Mouse (Mus musculus): Measurements from ENCODE around the gene Ramp2. TPM values are rescaled to one million over a fixed set of nuclear protein-coding genes. Genes with fewer than 3 reads are reported as not detected.

The Ramp2 gene
- polyA plus RNA-seq, 1 experiment from 2014 or later: 73.4 TPM

- Histone ChIP-seq H3K27me3 (replicated peaks) (no peaks in the 10 kb centered on the region), H3K36me3 (0 out of 2 replicates have a peak, but pooled peaks cover 6% of the 10 kb centered on the region), H3K9me3 (no peaks in the 10 kb centered on the region), H3K27ac (no peak overlapping the region), H3K4me1 (peaks cover 24% of the 10 kb centered on the region), H3K4me3 (peak overlapping the region; percentile 73), H3K4me2 (replicated peaks) (peak overlapping the region; percentile 93), H3K9ac (peak overlapping the region; percentile 73)
- 65% methylated on average over 12 of the region's 12 CpGs for WGBS
- ATAC-seq (ENCODE audit: low FRiP score, low read depth): no peak
Observed at GRCm38 (mm10) chr11:101277381-101278222, 31.8 kb downstream of the Ramp2 start.

DNA sequence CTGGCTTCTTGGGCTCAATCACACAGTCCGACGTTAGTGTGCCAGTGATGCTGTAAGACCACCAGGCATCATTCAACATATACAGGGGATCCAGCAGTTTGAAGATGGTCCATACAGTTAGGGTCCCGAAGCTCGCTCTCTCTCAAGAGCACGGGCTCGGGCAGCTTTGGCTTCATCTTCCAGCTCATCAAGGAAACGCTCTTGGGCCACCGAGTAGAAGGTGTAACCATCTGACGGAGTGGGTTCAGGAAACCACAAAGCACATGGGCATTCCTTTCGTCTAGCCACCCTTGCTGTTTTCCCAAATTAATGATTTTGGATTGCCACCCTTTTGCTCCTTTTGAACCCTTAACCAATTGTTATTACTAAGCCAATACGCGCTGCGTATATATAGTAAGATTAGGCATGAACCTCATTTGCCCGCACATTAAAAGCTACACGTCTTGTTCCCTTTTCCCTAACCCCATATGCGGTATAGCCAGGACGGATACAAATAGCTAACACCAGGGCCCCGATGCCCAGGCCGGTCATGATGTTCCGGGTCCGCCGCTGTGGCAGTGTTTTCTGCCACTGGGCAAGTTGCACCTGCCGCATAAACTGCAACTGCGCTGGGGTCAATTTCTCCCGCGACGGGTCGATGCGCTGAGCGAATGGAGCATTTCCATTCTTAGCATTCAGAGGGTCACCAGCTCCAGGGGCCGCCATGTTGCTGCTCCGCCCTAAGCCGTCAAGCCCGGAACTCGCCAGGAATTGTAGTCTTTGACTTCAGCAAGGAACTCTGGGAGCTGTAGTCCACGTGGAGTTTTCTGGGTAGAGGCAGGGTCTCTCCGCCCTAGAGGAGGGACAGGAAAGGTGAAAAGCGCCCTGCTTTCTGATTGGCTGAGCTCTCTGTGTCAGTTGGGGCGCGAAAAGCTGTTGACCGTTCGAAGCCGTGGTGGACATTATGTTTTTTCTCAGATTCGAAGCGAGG, 32.7 kb downstream of the Ramp2 start, which contains the start of the genes Cntd1 and Coa3:
Gene Cntd1 (plus strand): TSS at position 790 of the 970 bp plus-strand sequence.
Gene Coa3 (minus strand): TSS at position 892 of the 970 bp plus-strand sequence.
- 9% methylated on average over 45 of the region's 45 CpGs for WGBS
- H3K9me3 ChIP-seq: no peaks in the 10 kb centered on the region
- no peak within 1 kb of the TSS for H3K27ac ChIP-seq
- H3K36me3 ChIP-seq: 0 out of 2 replicates have a peak, but pooled peaks cover 6% of the 10 kb centered on the region
- peaks cover 24% of the 10 kb centered on the region for H3K4me1 ChIP-seq
- peak within 1 kb of the TSS; percentile 93 for H3K4me2 ChIP-seq (replicated peaks)
- peak within 1 kb of the TSS; percentile 73 for H3K9ac ChIP-seq
- no peaks in the 10 kb centered on the region for H3K27me3 ChIP-seq (replicated peaks)
- H3K4me3 ChIP-seq: peak within 1 kb of the TSS; percentile 73
- peak; percentile 94 for ATAC-seq (ENCODE audit: low FRiP score, low read depth)

DNA sequence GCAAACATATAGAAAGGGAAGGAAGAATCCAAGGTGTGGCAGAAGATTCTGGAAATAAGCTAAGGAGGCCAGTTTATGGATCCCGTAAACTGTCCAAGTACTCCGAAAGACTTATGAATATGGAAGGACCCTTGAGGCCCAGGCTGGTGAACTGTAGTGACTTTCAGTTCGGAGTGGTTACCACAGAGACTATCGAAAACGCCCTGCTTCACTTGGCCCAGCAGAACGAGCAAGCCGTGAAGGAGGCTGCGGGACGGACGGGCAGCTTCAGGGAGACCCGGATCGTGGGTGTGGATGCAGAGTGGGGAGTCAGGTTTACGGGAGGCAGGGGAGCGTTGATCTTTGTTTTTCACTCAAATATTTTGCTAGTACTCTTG, 33.4 kb downstream of the Ramp2 start:
- 0 out of 2 replicates have a peak, but pooled peaks cover 6% of the 10 kb centered on the region for H3K36me3 ChIP-seq
- peak; percentile 22; the same call in 1 of the 2 replicates for ATAC-seq (ENCODE audit: low FRiP score, low read depth)
- 64% methylated on average over 14 of the region's 14 CpGs for WGBS
- H3K9me3 ChIP-seq: no peaks in the 10 kb centered on the region
- H3K27me3 ChIP-seq (replicated peaks): no peaks in the 10 kb centered on the region
- no peak overlapping the region for H3K9ac ChIP-seq
- peak overlapping the region; percentile 73 for H3K4me3 ChIP-seq
- H3K4me2 ChIP-seq (replicated peaks): peak overlapping the region; percentile 93
- no peak overlapping the region for H3K27ac ChIP-seq
- peaks cover 24% of the 10 kb centered on the region for H3K4me1 ChIP-seq

GRCm38 (mm10) chr11:101280837-101281236, 35.0 kb downstream of the Ramp2 start:
- ATAC-seq (ENCODE audit: low FRiP score, low read depth): no peak

DNA sequence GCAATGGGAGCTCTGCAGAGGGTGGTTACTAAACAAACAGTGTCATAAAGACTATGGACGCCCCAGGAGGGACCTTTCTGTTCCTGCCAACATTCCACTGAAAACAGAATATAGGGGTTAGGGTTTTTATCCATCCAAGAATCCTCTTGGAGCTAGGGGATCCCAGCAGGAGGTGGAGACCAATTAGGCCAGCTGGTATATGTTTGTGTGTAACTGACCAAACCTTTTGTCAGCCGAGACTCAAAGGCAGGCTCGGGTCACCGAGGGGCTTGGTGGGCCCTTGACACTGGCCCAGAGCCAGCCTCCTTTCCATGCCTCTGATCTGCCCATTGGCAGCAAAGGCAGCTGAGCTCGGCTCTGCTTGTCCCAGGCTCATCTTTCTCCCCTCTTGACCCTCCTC, 37.1 kb downstream of the Ramp2 start:
- Histone ChIP-seq H3K27ac (no peak overlapping the region), H3K9me3 (no peaks in the 10 kb centered on the region), H3K9ac (no peak overlapping the region), H3K36me3 (peaks cover 9% of the 10 kb centered on the region; the same call in 1 of the 2 replicates), H3K4me2 (replicated peaks) (no peak overlapping the region), H3K4me1 (peaks cover 5% of the 10 kb centered on the region), H3K4me3 (no peak overlapping the region), H3K27me3 (replicated peaks) (no peaks in the 10 kb centered on the region)
- 12% methylated on average over 5 of the region's 5 CpGs for WGBS
- ATAC-seq (ENCODE audit: low FRiP score, low read depth): no peak

More at GRCm38 (mm10) chr11:101280837-101281236, 35.0 kb downstream of the Ramp2 start:
- H3K27me3 ChIP-seq (replicated peaks): no peaks in the 10 kb centered on the region
- H3K36me3 ChIP-seq: 0 out of 2 replicates have a peak, but pooled peaks cover 8% of the 10 kb centered on the region
- 35% methylated on average over 7 of the region's 7 CpGs for WGBS
- H3K4me3 ChIP-seq: no peak overlapping the region
- no peak overlapping the region for H3K27ac ChIP-seq
- H3K9me3 ChIP-seq: no peaks in the 10 kb centered on the region
- peaks cover 24% of the 10 kb centered on the region for H3K4me1 ChIP-seq
- H3K4me2 ChIP-seq (replicated peaks): no peak overlapping the region
- no peak overlapping the region for H3K9ac ChIP-seq

DNA sequence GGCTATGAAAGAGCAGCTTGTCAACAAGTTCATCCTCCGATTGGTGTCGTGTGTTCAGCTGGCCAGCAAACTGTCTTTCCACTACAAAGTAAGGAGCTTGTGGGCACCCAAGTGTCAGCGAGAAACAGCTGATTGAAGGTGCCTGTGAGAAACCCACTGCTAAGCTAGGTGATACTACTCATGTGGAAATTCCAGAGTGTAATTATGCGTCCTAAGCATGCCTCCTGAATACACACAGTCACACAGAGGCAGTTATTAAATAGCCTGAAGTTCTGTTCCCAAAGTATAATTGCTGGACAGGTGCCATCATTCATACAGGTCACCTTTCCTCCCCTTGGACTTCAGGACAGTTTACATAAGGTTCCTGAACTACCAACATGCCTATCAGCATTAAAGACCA, 38.0 kb downstream of the Ramp2 start:
- 73% methylated on average over 4 of the region's 4 CpGs for WGBS
- Histone ChIP-seq H3K9ac (no peak overlapping the region), H3K4me3 (no peak overlapping the region), H3K27me3 (replicated peaks) (no peaks in the 10 kb centered on the region), H3K9me3 (no peaks in the 10 kb centered on the region), H3K36me3 (peaks cover 15% of the 10 kb centered on the region), H3K4me2 (replicated peaks) (no peak overlapping the region), H3K27ac (no peak overlapping the region), H3K4me1 (no peaks in the 10 kb centered on the region)
- no peak for ATAC-seq (ENCODE audit: low FRiP score, low read depth)

- Histone ChIP-seq H3K9me3 (no peaks in the 10 kb centered on the region), H3K9ac (no peak overlapping the region), H3K27ac (no peak overlapping the region), H3K4me3 (no peak overlapping the region), H3K27me3 (replicated peaks) (no peaks in the 10 kb centered on the region), H3K36me3 (peaks cover 49% of the 10 kb centered on the region), H3K4me2 (replicated peaks) (no peak overlapping the region), H3K4me1 (no peaks in the 10 kb centered on the region)
- 87% methylated on average over 9 of the region's 9 CpGs for WGBS
- ATAC-seq (ENCODE audit: low FRiP score, low read depth): no peak
Observed at GRCm38 (mm10) chr11:101287306-101287705, 41.5 kb downstream of the Ramp2 start.

GRCm38 (mm10) chr11:101291231-101291630, 45.4 kb downstream of the Ramp2 start:
- H3K9ac ChIP-seq: no peak overlapping the region
- peaks cover 80% of the 10 kb centered on the region for H3K36me3 ChIP-seq
- H3K4me3 ChIP-seq: no peak overlapping the region
- H3K4me1 ChIP-seq: no peaks in the 10 kb centered on the region
- WGBS: 95% methylated on average over 8 of the region's 8 CpGs
- no peaks in the 10 kb centered on the region for H3K9me3 ChIP-seq
- H3K27me3 ChIP-seq (replicated peaks): no peaks in the 10 kb centered on the region
- H3K4me2 ChIP-seq (replicated peaks): no peak overlapping the region
- ATAC-seq (ENCODE audit: low FRiP score, low read depth): no peak
- no peak overlapping the region for H3K27ac ChIP-seq

GRCm38 (mm10) chr11:101295191-101295590, 49.4 kb downstream of the Ramp2 start:
- Histone ChIP-seq H3K4me3 (no peak overlapping the region), H3K27me3 (replicated peaks) (no peaks in the 10 kb centered on the region), H3K27ac (no peak overlapping the region), H3K4me2 (replicated peaks) (no peak overlapping the region), H3K4me1 (no peaks in the 10 kb centered on the region), H3K9me3 (no peaks in the 10 kb centered on the region), H3K36me3 (peaks cover 71% of the 10 kb centered on the region), H3K9ac (no peak overlapping the region)
- no peak for ATAC-seq (ENCODE audit: low FRiP score, low read depth)
- WGBS: 89% methylated on average over 8 of the region's 8 CpGs

DNA sequence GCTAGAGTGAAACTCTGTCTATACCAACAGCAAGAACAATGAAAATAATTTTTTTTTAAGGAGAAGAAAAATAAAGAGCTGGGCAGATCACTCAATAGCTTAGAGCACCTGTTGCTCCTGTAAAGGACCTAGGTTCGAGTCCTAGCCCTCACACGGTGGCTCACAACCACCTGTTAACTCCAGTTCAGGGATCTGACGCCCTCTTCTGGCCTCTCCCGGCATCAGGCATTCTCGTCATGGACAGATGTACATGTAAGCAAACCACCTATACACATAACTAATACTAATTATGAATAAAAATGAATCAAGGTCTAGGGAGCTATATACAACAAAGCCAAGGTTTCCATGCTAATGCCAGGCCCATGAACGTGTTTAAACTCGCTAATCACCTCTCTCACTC, 55.1 kb downstream of the Ramp2 start:
- WGBS: 69% methylated on average over 7 of the region's 7 CpGs

DNA sequence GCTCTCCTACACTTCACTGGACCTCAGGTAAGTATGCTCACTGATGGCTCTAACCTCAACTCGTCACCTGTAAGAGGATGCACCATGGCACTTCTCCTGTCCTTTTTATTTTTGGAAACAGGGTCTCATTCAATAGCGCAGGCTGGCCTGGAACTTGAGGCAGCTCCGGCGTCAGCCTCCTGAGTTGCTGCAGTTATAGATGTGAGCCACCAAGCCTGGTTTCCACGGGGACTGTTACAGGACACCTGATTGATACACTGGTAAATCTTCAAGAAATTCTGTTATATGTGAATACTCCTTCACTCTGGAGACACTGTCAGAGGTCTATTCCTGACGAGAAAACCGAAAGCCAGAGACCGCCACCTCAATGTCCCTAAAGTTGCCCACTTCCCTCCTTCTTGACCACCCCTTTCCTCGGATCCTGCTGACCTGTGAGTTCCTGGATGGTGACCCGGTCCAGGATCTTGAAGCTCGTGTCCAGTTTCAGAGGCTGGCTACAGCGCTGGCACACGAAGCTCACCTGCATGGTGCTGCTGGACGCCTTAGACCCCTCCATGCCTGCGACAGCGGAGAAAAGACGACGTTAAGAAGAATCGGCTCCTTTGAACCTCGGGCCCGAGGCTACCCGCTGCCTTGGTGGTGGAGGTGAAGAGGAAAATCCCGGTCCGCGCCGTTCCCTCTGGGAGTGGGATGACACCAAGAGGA, 55.6 kb downstream of the Ramp2 start:
- Histone ChIP-seq H3K9me3 (no peaks in the 10 kb centered on the region), H3K9ac (peak overlapping the region; percentile 83), H3K36me3 (peaks cover 16% of the 10 kb centered on the region), H3K4me1 (peaks cover 13% of the 10 kb centered on the region), H3K27me3 (replicated peaks) (no peaks in the 10 kb centered on the region), H3K4me2 (replicated peaks) (peak overlapping the region; percentile 97), H3K27ac (no peak overlapping the region), H3K4me3 (peak overlapping the region; percentile 79)
- WGBS: 15% methylated on average over 26 of the region's 26 CpGs
- ATAC-seq (ENCODE audit: low FRiP score, low read depth): 0 out of 2 replicates have a peak, but pooled peaks have one; percentile 13

More for the DNA sequence above, 55.1 kb downstream of the Ramp2 start:
- Histone ChIP-seq H3K4me1 (peaks cover 13% of the 10 kb centered on the region), H3K27ac (no peak overlapping the region), H3K4me3 (peak overlapping the region; percentile 79), H3K4me2 (replicated peaks) (peak overlapping the region; percentile 97), H3K9ac (peak overlapping the region; percentile 83), H3K27me3 (replicated peaks) (no peaks in the 10 kb centered on the region), H3K36me3 (peaks cover 16% of the 10 kb centered on the region), H3K9me3 (no peaks in the 10 kb centered on the region)
- no peak for ATAC-seq (ENCODE audit: low FRiP score, low read depth)
